Mouse (Mus musculus): Measurements from ENCODE around the gene Gm42906. TPM values are rescaled to one million over a fixed set of nuclear protein-coding genes. Genes with fewer than 3 reads are reported as not detected.

The Gm42906 gene
- polyA plus RNA-seq, 1 experiment from 2014 or later = not detected

DNA sequence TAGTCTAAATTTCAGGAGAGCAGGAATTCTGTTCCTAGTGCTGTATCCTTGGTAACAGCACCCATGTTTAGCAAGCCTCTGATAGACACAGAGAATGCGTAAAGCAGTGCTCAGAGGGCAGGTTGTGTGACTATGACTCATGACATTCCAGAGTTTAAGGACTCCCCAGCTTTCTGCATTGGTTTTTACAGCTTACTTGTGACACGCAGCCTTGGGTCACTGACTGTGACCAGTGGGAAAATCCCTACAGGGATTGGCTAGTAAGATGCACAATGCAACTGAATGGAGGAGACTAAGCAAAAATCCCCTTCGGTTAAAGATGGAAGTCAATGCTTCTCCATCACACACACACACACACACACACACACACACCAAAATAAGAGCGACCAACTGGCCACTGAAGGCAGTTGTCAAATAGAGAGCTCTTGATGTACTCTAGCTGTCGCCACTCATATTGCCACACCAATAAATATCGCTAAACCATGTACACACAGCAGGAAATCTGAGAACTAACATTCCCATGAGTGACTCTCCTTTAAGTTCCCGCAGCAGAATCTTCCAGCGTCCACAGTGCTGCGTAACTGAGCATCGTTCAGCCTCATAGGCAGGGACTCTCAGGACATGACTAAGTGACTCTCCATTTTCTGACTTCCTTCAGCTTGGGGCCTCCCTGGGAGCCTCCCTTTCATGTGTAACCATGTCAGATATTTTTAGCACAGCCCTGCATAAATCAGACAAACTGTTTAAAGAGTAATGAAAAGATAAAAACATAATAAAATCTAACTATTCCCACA lies 112.0 kb downstream of the Gm42906 start:
- H3K4me2 ChIP-seq (replicated peaks; ENCODE audit: low read depth, low read length) = no peak overlapping the region
- no peak overlapping the region; the same call in 1 of the 2 replicates for H3K27ac ChIP-seq (ENCODE audit: low read length)
- H3K4me3 ChIP-seq (ENCODE audit: low read depth, low read length) = no peak overlapping the region
- 38% methylated on average over 10 of the region's 10 CpGs for WGBS
- peak; percentile 23; the same call in 1 of the 2 replicates for ATAC-seq (ENCODE audit: insufficient number of reproducible peaks, insufficient read depth, low FRiP score, low read depth)
- H3K36me3 ChIP-seq (ENCODE audit: control insufficient read depth, insufficient read depth, low read length) = no peaks in the 10 kb centered on the region
- H3K27me3 ChIP-seq (ENCODE audit: control insufficient read depth, insufficient read depth, low read length) = no peaks in the 10 kb centered on the region
- no peaks in the 10 kb centered on the region for H3K9me3 ChIP-seq (ENCODE audit: control insufficient read depth, low read depth, low read length)
- no peak overlapping the region for H3K9ac ChIP-seq (replicated peaks; ENCODE audit: low read depth, low read length)
- 0 out of 2 replicates have a peak, but pooled peaks cover 3% of the 10 kb centered on the region for H3K4me1 ChIP-seq (ENCODE audit: control insufficient read depth, insufficient read depth, low read length)

DNA sequence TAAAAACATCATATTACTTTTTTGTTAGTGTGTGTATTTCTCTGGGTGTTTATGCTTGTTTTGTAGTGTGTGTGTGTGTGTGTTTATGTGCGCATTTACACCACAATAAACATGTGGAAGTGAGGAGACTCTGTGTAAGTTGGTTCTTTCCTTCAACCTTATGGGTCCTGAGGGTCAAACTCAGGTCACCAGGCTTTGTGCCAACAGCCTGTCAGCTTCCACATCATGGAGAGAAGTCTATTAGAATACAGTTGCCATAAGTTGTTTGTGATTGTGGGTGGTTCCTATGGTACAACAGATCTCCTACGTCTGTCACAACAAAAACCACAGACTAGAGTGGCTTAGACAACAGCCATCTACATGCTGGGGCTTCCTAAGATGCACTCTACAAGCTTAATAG lies 127.7 kb downstream of the Gm42906 start:
- no peak overlapping the region for H3K4me2 ChIP-seq (replicated peaks; ENCODE audit: low read depth, low read length)
- no peak overlapping the region for H3K27ac ChIP-seq (ENCODE audit: low read length)
- WGBS = 64% methylated on average over 2 of the region's 2 CpGs
- no peak overlapping the region for H3K4me3 ChIP-seq (ENCODE audit: low read depth, low read length)
- peaks cover 3% of the 10 kb centered on the region; the same call in 1 of the 2 replicates for H3K4me1 ChIP-seq (ENCODE audit: control insufficient read depth, insufficient read depth, low read length)
- no peak overlapping the region for H3K9ac ChIP-seq (replicated peaks; ENCODE audit: low read depth, low read length)
- H3K36me3 ChIP-seq (ENCODE audit: control insufficient read depth, insufficient read depth, low read length) = no peaks in the 10 kb centered on the region
- no peaks in the 10 kb centered on the region for H3K27me3 ChIP-seq (ENCODE audit: control insufficient read depth, insufficient read depth, low read length)
- H3K9me3 ChIP-seq (ENCODE audit: control insufficient read depth, low read depth, low read length) = no peaks in the 10 kb centered on the region
- ATAC-seq (ENCODE audit: insufficient number of reproducible peaks, insufficient read depth, low FRiP score, low read depth) = no peak

- H3K27me3 ChIP-seq (ENCODE audit: control insufficient read depth, insufficient read depth, low read length) = no peaks in the 10 kb centered on the region
- no peak for ATAC-seq (ENCODE audit: insufficient number of reproducible peaks, insufficient read depth, low FRiP score, low read depth)
- 84% methylated on average over 7 of the region's 7 CpGs for WGBS
Observed at GRCm38 (mm10) chr5:151299576-151299975, 128.4 kb downstream of the Gm42906 start.

DNA sequence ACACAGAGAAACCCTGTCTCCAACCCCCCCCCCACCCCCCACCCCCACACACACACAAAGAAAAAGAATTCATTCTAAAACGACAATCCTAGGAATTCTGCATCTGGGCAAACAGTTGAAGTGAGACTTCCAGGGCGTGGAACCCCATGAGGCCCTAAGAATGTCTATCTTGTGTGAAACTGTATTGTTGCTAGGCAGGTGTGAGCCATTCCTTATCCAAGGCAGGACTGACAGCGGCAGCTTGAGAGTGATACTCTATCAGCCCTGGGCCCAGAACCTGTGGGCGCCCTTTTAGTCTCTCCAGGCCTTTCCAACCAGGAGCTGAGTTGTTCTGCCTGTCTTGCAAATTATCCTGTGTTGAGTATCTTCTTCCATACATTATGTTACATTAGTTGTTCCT lies 129.6 kb downstream of the Gm42906 start:
- no peaks in the 10 kb centered on the region for H3K9me3 ChIP-seq (ENCODE audit: control insufficient read depth, low read depth, low read length)
- H3K36me3 ChIP-seq (ENCODE audit: control insufficient read depth, insufficient read depth, low read length) = no peaks in the 10 kb centered on the region
- no peak overlapping the region for H3K4me3 ChIP-seq (ENCODE audit: low read depth, low read length)
- 52% methylated on average over 4 of the region's 4 CpGs for WGBS
- no peak for ATAC-seq (ENCODE audit: insufficient number of reproducible peaks, insufficient read depth, low FRiP score, low read depth)
- H3K4me1 ChIP-seq (ENCODE audit: control insufficient read depth, insufficient read depth, low read length) = peaks cover 3% of the 10 kb centered on the region; the same call in 1 of the 2 replicates
- no peak overlapping the region for H3K4me2 ChIP-seq (replicated peaks; ENCODE audit: low read depth, low read length)
- peak overlapping the region; percentile 71; the same call in 1 of the 2 replicates for H3K27ac ChIP-seq (ENCODE audit: low read length)
- H3K27me3 ChIP-seq (ENCODE audit: control insufficient read depth, insufficient read depth, low read length) = no peaks in the 10 kb centered on the region
- H3K9ac ChIP-seq (replicated peaks; ENCODE audit: low read depth, low read length) = no peak overlapping the region

More at GRCm38 (mm10) chr5:151299576-151299975, 128.4 kb downstream of the Gm42906 start:
- H3K9ac ChIP-seq (replicated peaks; ENCODE audit: low read depth, low read length) = no peak overlapping the region
- H3K4me3 ChIP-seq (ENCODE audit: low read depth, low read length) = no peak overlapping the region
- H3K27ac ChIP-seq (ENCODE audit: low read length) = no peak overlapping the region
- H3K9me3 ChIP-seq (ENCODE audit: control insufficient read depth, low read depth, low read length) = no peaks in the 10 kb centered on the region
- H3K4me2 ChIP-seq (replicated peaks; ENCODE audit: low read depth, low read length) = no peak overlapping the region
- H3K36me3 ChIP-seq (ENCODE audit: control insufficient read depth, insufficient read depth, low read length) = no peaks in the 10 kb centered on the region
- H3K4me1 ChIP-seq (ENCODE audit: control insufficient read depth, insufficient read depth, low read length) = peaks cover 3% of the 10 kb centered on the region; the same call in 1 of the 2 replicates

DNA sequence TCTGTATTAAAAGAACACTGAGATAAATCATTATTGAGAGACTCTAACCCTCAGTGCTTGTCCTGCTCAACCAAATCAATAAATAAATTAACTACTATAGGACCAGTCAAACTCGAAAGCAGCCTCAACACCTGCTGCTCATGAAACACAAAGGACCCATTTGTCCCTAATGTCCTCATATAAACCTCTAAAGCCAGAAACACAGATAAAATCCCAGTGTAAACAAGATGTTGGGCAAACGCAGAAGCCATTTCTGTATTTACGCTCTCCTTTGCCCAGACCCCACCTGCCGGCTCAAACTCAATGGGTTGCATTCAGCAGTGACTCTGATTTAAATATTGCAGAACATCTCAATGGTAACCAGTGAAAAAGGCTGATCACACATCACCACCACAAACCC lies 131.7 kb downstream of the Gm42906 start:
- ATAC-seq (ENCODE audit: insufficient number of reproducible peaks, insufficient read depth, low FRiP score, low read depth) = peak; percentile 56; the same call in 1 of the 2 replicates
- no peak overlapping the region for H3K4me2 ChIP-seq (replicated peaks; ENCODE audit: low read depth, low read length)
- 49% methylated on average over 4 of the region's 4 CpGs for WGBS

GRCm38 (mm10) chr5:151293591-151293990 lies 134.4 kb downstream of the Gm42906 start:
- H3K36me3 ChIP-seq (ENCODE audit: control insufficient read depth, insufficient read depth, low read length) = no peaks in the 10 kb centered on the region
- H3K4me3 ChIP-seq (ENCODE audit: low read depth, low read length) = no peak overlapping the region
- WGBS = 85% methylated on average over 4 of the region's 4 CpGs
- H3K4me1 ChIP-seq (ENCODE audit: control insufficient read depth, insufficient read depth, low read length) = peaks cover 3% of the 10 kb centered on the region; the same call in 1 of the 2 replicates
- no peaks in the 10 kb centered on the region for H3K27me3 ChIP-seq (ENCODE audit: control insufficient read depth, insufficient read depth, low read length)
- no peak overlapping the region for H3K9ac ChIP-seq (replicated peaks; ENCODE audit: low read depth, low read length)
- ATAC-seq (ENCODE audit: insufficient number of reproducible peaks, insufficient read depth, low FRiP score, low read depth) = no peak
- no peak overlapping the region for H3K27ac ChIP-seq (ENCODE audit: low read length)
- H3K9me3 ChIP-seq (ENCODE audit: control insufficient read depth, low read depth, low read length) = no peaks in the 10 kb centered on the region
- no peak overlapping the region for H3K4me2 ChIP-seq (replicated peaks; ENCODE audit: low read depth, low read length)

More for the DNA sequence above, 131.7 kb downstream of the Gm42906 start:
- no peak overlapping the region for H3K4me3 ChIP-seq (ENCODE audit: low read depth, low read length)
- no peaks in the 10 kb centered on the region for H3K27me3 ChIP-seq (ENCODE audit: control insufficient read depth, insufficient read depth, low read length)
- H3K27ac ChIP-seq (ENCODE audit: low read length) = no peak overlapping the region
- H3K9ac ChIP-seq (replicated peaks; ENCODE audit: low read depth, low read length) = no peak overlapping the region
- H3K4me1 ChIP-seq (ENCODE audit: control insufficient read depth, insufficient read depth, low read length) = peaks cover 3% of the 10 kb centered on the region; the same call in 1 of the 2 replicates
- H3K9me3 ChIP-seq (ENCODE audit: control insufficient read depth, low read depth, low read length) = no peaks in the 10 kb centered on the region
- H3K36me3 ChIP-seq (ENCODE audit: control insufficient read depth, insufficient read depth, low read length) = no peaks in the 10 kb centered on the region

DNA sequence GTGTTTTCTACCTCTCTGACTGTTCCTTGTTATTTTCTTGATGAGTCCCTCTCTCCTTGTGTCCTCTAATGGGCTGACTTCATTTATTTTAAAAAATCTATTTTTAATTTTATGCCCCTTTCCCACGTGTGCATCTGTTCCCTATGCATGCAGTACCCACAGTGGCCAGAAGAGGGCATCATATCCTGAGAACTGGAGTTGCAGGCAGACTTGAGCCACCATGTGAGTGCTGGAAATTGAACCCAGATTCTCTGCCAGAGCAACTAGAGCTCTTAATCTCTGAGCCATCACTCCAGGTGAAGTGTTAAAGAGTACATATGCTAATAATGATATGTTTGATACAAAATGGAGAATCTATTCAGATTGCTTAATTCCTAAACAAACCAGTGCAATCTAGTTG lies 135.7 kb downstream of the Gm42906 start:
- Histone ChIP-seq H3K4me1 (ENCODE audit: control insufficient read depth, insufficient read depth, low read length) (no peaks in the 10 kb centered on the region), H3K4me3 (ENCODE audit: low read depth, low read length) (no peak overlapping the region), H3K27me3 (ENCODE audit: control insufficient read depth, insufficient read depth, low read length) (no peaks in the 10 kb centered on the region), H3K27ac (ENCODE audit: low read length) (no peak overlapping the region), H3K9me3 (ENCODE audit: control insufficient read depth, low read depth, low read length) (no peaks in the 10 kb centered on the region), H3K9ac (replicated peaks; ENCODE audit: low read depth, low read length) (no peak overlapping the region), H3K4me2 (replicated peaks; ENCODE audit: low read depth, low read length) (no peak overlapping the region), H3K36me3 (ENCODE audit: control insufficient read depth, insufficient read depth, low read length) (no peaks in the 10 kb centered on the region)
- ATAC-seq (ENCODE audit: insufficient number of reproducible peaks, insufficient read depth, low FRiP score, low read depth) = no peak
- WGBS = 8% methylated on average over 1 of the region's 1 CpGs

- no peak overlapping the region for H3K4me3 ChIP-seq (ENCODE audit: low read depth, low read length)
Observed at GRCm38 (mm10) chr5:151286331-151286730, 141.6 kb downstream of the Gm42906 start.

More at GRCm38 (mm10) chr5:151286331-151286730, 141.6 kb downstream of the Gm42906 start:
- H3K9ac ChIP-seq (replicated peaks; ENCODE audit: low read depth, low read length) = no peak overlapping the region
- 0 out of 2 replicates have a peak overlapping the region, but pooled peaks have one; percentile 7 for H3K27ac ChIP-seq (ENCODE audit: low read length)
- H3K4me1 ChIP-seq (ENCODE audit: control insufficient read depth, insufficient read depth, low read length) = 0 out of 2 replicates have a peak, but pooled peaks cover 4% of the 10 kb centered on the region
- H3K27me3 ChIP-seq (ENCODE audit: control insufficient read depth, insufficient read depth, low read length) = no peaks in the 10 kb centered on the region
- no peaks in the 10 kb centered on the region for H3K9me3 ChIP-seq (ENCODE audit: control insufficient read depth, low read depth, low read length)
- ATAC-seq (ENCODE audit: insufficient number of reproducible peaks, insufficient read depth, low FRiP score, low read depth) = no peak
- 53% methylated on average over 1 of the region's 1 CpGs for WGBS
- no peak overlapping the region for H3K4me2 ChIP-seq (replicated peaks; ENCODE audit: low read depth, low read length)
- H3K36me3 ChIP-seq (ENCODE audit: control insufficient read depth, insufficient read depth, low read length) = no peaks in the 10 kb centered on the region

Data from stomach, embryonic 14.5 days (tissue).